Mouse (Mus musculus): ENCODE measurements at regions not wholly inside any gene's neighbourhood (a gene's known extent, or its start where the extent isn't known, plus 50 kb on each side); places are given as distances from the start of the nearest gene placed in this dataset.

GRCm38 (mm10) chr2:50631786-50632185 lies 335.2 kb upstream of the Mmadhc start:
- TF ChIP-seq POLR2A (IDR thresholded peaks at IDR 0.05; ENCODE audit: insufficient read length, low read depth) (no peak), CEBPB (IDR thresholded peaks at IDR 0.05; ENCODE audit: insufficient read depth, poor library complexity, severe bottlenecking) (no peak), MAX (IDR thresholded peaks at IDR 0.05; ENCODE audit: low read depth) (no peak), MYOD1 (IDR thresholded peaks at IDR 0.05; ENCODE audit: control insufficient read depth in 1 of 3, insufficient read length in 2 of 3, low read depth in 2 of 3) (no peak), TCF12 (IDR thresholded peaks at IDR 0.05; ENCODE audit: insufficient read depth, poor library complexity, severe bottlenecking) (no peak), POLR2AphosphoS2 (IDR thresholded peaks at IDR 0.05; ENCODE audit: insufficient read length, low read depth) (no peak), SRF (IDR thresholded peaks at IDR 0.05; ENCODE audit: control insufficient read depth, insufficient read length, low read depth) (no peak), USF1 (IDR thresholded peaks at IDR 0.05; ENCODE audit: low read depth) (no peak), E2F4 (IDR thresholded peaks at IDR 0.05; ENCODE audit: insufficient read depth) (no peak), REST (IDR thresholded peaks at IDR 0.05; ENCODE audit: insufficient read depth, insufficient read length) (no peak), MYOG (IDR thresholded peaks at IDR 0.05; ENCODE audit: control insufficient read depth in 1 of 3, insufficient read depth in 1 of 3, insufficient read length in 2 of 3, low read depth in 2 of 3) (no peak), TCF3 (IDR thresholded peaks at IDR 0.05; ENCODE audit: insufficient read length, low read depth) (no peak)

Data from myocyte (in vitro differentiated cells).